Mouse (Mus musculus): Measurements from ENCODE around the gene Ppm1l.

DNA sequence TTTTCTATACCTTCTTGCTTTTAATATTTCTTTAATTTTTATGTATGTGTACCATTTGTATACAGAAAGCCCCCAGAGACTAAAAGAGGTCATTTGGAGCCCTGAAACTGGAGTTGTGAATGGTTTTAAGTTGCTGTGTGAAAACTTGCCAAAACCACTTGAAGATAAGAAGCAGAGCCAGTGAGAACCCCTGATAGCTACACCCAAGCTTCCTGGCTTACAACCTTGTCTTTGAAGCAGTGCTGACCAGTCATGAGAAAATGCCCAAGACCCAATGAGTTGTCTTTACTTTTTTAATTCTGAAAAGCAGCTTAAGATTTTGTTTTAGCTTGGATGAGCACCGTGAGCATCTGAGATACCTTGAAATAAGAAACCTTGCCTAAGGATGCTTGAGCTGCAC lies 35.5 kb downstream of the Ppm1l start:
- TF ChIP-seq CTCF (conservative IDR thresholded peaks at IDR 0.05; ENCODE audit: low read length) (no peak), POU5F1 (IDR thresholded peaks at IDR 0.05; ENCODE audit: borderline replicate concordance, low read length) (no peak)
